Mouse (Mus musculus): ENCODE data around the gene Sec14l5. TPM values are rescaled to one million over a fixed set of nuclear protein-coding genes. Genes with fewer than 3 reads are reported as not detected.
A peak's percentile ranks its signal among the peaks of the same experiment; 100 is the strongest.
"Not testable (repeated sequence)": the region's sequence is repeated elsewhere in the genome, so short reads cannot be mapped to it uniquely, and the experiment has no call there.

The Sec14l5 gene
- polyA plus RNA-seq, 1 experiment from 2014 or later, result 0.03 TPM

GRCm38 (mm10) chr16:5212150-5212549, 65.2 kb downstream of the Sec14l5 start:
- Histone ChIP-seq H3K9ac (ENCODE audit: low read length) (no peak overlapping the region), H3K9me3 (ENCODE audit: control insufficient read depth, low read length) (no peaks in the 10 kb centered on the region), H3K4me2 (ENCODE audit: low read length) (no peak overlapping the region), H3K27me3 (ENCODE audit: control insufficient read depth, insufficient read depth, low read length) (no peaks in the 10 kb centered on the region), H3K4me1 (ENCODE audit: control insufficient read depth in 2 of 2, insufficient read depth in 2 of 2, low read length in 2 of 2) (peaks cover 0 to 3% of the 10 kb centered on the region in 2 experiments; a peak in 1 of 4 replicates), H3K4me3 (ENCODE audit: control insufficient read depth in 1 of 2, insufficient read depth in 1 of 2, low read depth in 1 of 2, low read length in 2 of 2) (no peak overlapping the region), H3K27ac (replicated peaks in 1 of 2; ENCODE audit: control insufficient read depth in 1 of 2, insufficient read depth in 1 of 2, low read depth in 2 of 2, low read length in 2 of 2) (no peak overlapping the region), H3K36me3 (ENCODE audit: control insufficient read depth, insufficient read depth, low read length) (no peaks in the 10 kb centered on the region)
- 73% methylated on average over 3 of the region's 3 CpGs for WGBS
- ATAC-seq (ENCODE audit: insufficient number of reproducible peaks, insufficient read depth, low FRiP score, low read depth), result no peak

GRCm38 (mm10) chr16:5214126-5214525, 67.2 kb downstream of the Sec14l5 start:
- Histone ChIP-seq H3K27me3 (ENCODE audit: control insufficient read depth, insufficient read depth, low read length) (no peaks in the 10 kb centered on the region), H3K4me3 (ENCODE audit: control insufficient read depth in 1 of 2, insufficient read depth in 1 of 2, low read depth in 1 of 2, low read length in 2 of 2) (no peak overlapping the region), H3K9ac (ENCODE audit: low read length) (no peak overlapping the region), H3K4me1 (ENCODE audit: control insufficient read depth in 2 of 2, insufficient read depth in 2 of 2, low read length in 2 of 2) (peaks cover 0 to 4% of the 10 kb centered on the region in 2 experiments; a peak in 1 of 4 replicates), H3K36me3 (ENCODE audit: control insufficient read depth, insufficient read depth, low read length) (no peaks in the 10 kb centered on the region), H3K4me2 (ENCODE audit: low read length) (no peak overlapping the region), H3K27ac (replicated peaks in 1 of 2; ENCODE audit: control insufficient read depth in 1 of 2, insufficient read depth in 1 of 2, low read depth in 2 of 2, low read length in 2 of 2) (no peak overlapping the region), H3K9me3 (ENCODE audit: control insufficient read depth, low read length) (no peaks in the 10 kb centered on the region)
- no peak for ATAC-seq (ENCODE audit: insufficient number of reproducible peaks, insufficient read depth, low FRiP score, low read depth)
- 81% methylated on average over 2 of the region's 2 CpGs for WGBS

- no peak for ATAC-seq (ENCODE audit: insufficient number of reproducible peaks, insufficient read depth, low FRiP score, low read depth)
- H3K4me1 ChIP-seq (ENCODE audit: control insufficient read depth in 2 of 2, insufficient read depth in 2 of 2, low read length in 2 of 2), result peaks cover 0 to 4% of the 10 kb centered on the region in 2 experiments; a peak in 2 of 4 replicates
- H3K36me3 ChIP-seq (ENCODE audit: control insufficient read depth, insufficient read depth, low read length), result no peaks in the 10 kb centered on the region
- H3K4me3 ChIP-seq (ENCODE audit: control insufficient read depth in 1 of 2, insufficient read depth in 1 of 2, low read depth in 1 of 2, low read length in 2 of 2), result no peak overlapping the region
- no peaks in the 10 kb centered on the region for H3K27me3 ChIP-seq (ENCODE audit: control insufficient read depth, insufficient read depth, low read length)
- 47% methylated on average over 6 of the region's 6 CpGs for WGBS
- H3K4me2 ChIP-seq (ENCODE audit: low read length), result no peak overlapping the region
- no peak overlapping the region for H3K9ac ChIP-seq (ENCODE audit: low read length)
- H3K9me3 ChIP-seq (ENCODE audit: control insufficient read depth, low read length), result no peaks in the 10 kb centered on the region
- no peak overlapping the region for H3K27ac ChIP-seq (replicated peaks in 1 of 2; ENCODE audit: control insufficient read depth in 1 of 2, insufficient read depth in 1 of 2, low read depth in 2 of 2, low read length in 2 of 2)
Observed at GRCm38 (mm10) chr16:5216686-5217085, 69.8 kb downstream of the Sec14l5 start.

- no peak overlapping the region for H3K4me2 ChIP-seq (ENCODE audit: low read length)
- 73% methylated on average over 5 of the region's 5 CpGs for WGBS
- H3K9me3 ChIP-seq (ENCODE audit: control insufficient read depth, low read length), result no peaks in the 10 kb centered on the region
- H3K27me3 ChIP-seq (ENCODE audit: control insufficient read depth, insufficient read depth, low read length), result no peaks in the 10 kb centered on the region
- no peaks in the 10 kb centered on the region for H3K36me3 ChIP-seq (ENCODE audit: control insufficient read depth, insufficient read depth, low read length)
- H3K9ac ChIP-seq (ENCODE audit: low read length), result no peak overlapping the region
- no peak overlapping the region for H3K27ac ChIP-seq (replicated peaks in 1 of 2; ENCODE audit: control insufficient read depth in 1 of 2, insufficient read depth in 1 of 2, low read depth in 2 of 2, low read length in 2 of 2)
- no peak overlapping the region for H3K4me3 ChIP-seq (ENCODE audit: control insufficient read depth in 1 of 2, insufficient read depth in 1 of 2, low read depth in 1 of 2, low read length in 2 of 2)
- ATAC-seq (ENCODE audit: insufficient number of reproducible peaks, insufficient read depth, low FRiP score, low read depth), result no peak
- H3K4me1 ChIP-seq (ENCODE audit: control insufficient read depth in 2 of 2, insufficient read depth in 2 of 2, low read length in 2 of 2), result peaks cover 0 to 4% of the 10 kb centered on the region in 2 experiments; a peak in 2 of 4 replicates
Observed at GRCm38 (mm10) chr16:5217341-5218133, 70.6 kb downstream of the Sec14l5 start.

- 45% methylated on average over 4 of the region's 4 CpGs for WGBS
- Histone ChIP-seq H3K36me3 (ENCODE audit: control insufficient read depth, insufficient read depth, low read length) (no peaks in the 10 kb centered on the region), H3K4me1 (ENCODE audit: control insufficient read depth in 2 of 2, insufficient read depth in 2 of 2, low read length in 2 of 2) (peaks cover 0 to 4% of the 10 kb centered on the region in 2 experiments; a peak in 2 of 4 replicates), H3K27me3 (ENCODE audit: control insufficient read depth, insufficient read depth, low read length) (no peaks in the 10 kb centered on the region), H3K4me2 (ENCODE audit: low read length) (no peak overlapping the region), H3K27ac (replicated peaks in 1 of 2; ENCODE audit: control insufficient read depth in 1 of 2, insufficient read depth in 1 of 2, low read depth in 2 of 2, low read length in 2 of 2) (no peak overlapping the region), H3K9ac (ENCODE audit: low read length) (no peak overlapping the region), H3K9me3 (ENCODE audit: control insufficient read depth, low read length) (no peaks in the 10 kb centered on the region), H3K4me3 (ENCODE audit: control insufficient read depth in 1 of 2, insufficient read depth in 1 of 2, low read depth in 1 of 2, low read length in 2 of 2) (no peak overlapping the region)
- ATAC-seq (ENCODE audit: insufficient number of reproducible peaks, insufficient read depth, low FRiP score, low read depth), result peak; percentile 6; the same call in 1 of the 2 replicates
Observed at GRCm38 (mm10) chr16:5221403-5221802, 74.5 kb downstream of the Sec14l5 start.

GRCm38 (mm10) chr16:5222140-5222539, 75.2 kb downstream of the Sec14l5 start, which contains the start of gene AU021092:
Gene AU021092 (minus strand): TSS chr16:5222299.
- no peak for ATAC-seq (ENCODE audit: insufficient number of reproducible peaks, insufficient read depth, low FRiP score, low read depth)
- Histone ChIP-seq H3K9me3 (ENCODE audit: control insufficient read depth, low read length) (no peaks in the 10 kb centered on the region), H3K36me3 (ENCODE audit: control insufficient read depth, insufficient read depth, low read length) (no peaks in the 10 kb centered on the region), H3K27ac (replicated peaks in 1 of 2; ENCODE audit: control insufficient read depth in 1 of 2, insufficient read depth in 1 of 2, low read depth in 2 of 2, low read length in 2 of 2) (no peak within 1 kb of the TSS), H3K4me1 (ENCODE audit: control insufficient read depth in 2 of 2, insufficient read depth in 2 of 2, low read length in 2 of 2) (peaks cover 0 to 1% of the 10 kb centered on the region in 2 experiments; a peak in 2 of 4 replicates), H3K27me3 (ENCODE audit: control insufficient read depth, insufficient read depth, low read length) (no peaks in the 10 kb centered on the region), H3K9ac (ENCODE audit: low read length) (no peak within 1 kb of the TSS), H3K4me2 (ENCODE audit: low read length) (no peak within 1 kb of the TSS), H3K4me3 (ENCODE audit: control insufficient read depth in 1 of 2, insufficient read depth in 1 of 2, low read depth in 1 of 2, low read length in 2 of 2) (no peak within 1 kb of the TSS)
- WGBS, result 71% methylated on average over 6 of the region's 6 CpGs

- H3K4me2 ChIP-seq (ENCODE audit: low read length); H3K9ac ChIP-seq (ENCODE audit: low read length); H3K9me3 ChIP-seq (ENCODE audit: control insufficient read depth, low read length); H3K36me3 ChIP-seq (ENCODE audit: control insufficient read depth, insufficient read depth, low read length); H3K4me1 ChIP-seq (ENCODE audit: control insufficient read depth in 2 of 2, insufficient read depth in 2 of 2, low read length in 2 of 2); H3K27me3 ChIP-seq (ENCODE audit: control insufficient read depth, insufficient read depth, low read length); ATAC-seq (ENCODE audit: insufficient number of reproducible peaks, insufficient read depth, low FRiP score, low read depth); H3K4me3 ChIP-seq (ENCODE audit: control insufficient read depth in 1 of 2, insufficient read depth in 1 of 2, low read depth in 1 of 2, low read length in 2 of 2); H3K27ac ChIP-seq (replicated peaks in 1 of 2; ENCODE audit: control insufficient read depth in 1 of 2, insufficient read depth in 1 of 2, low read depth in 2 of 2, low read length in 2 of 2): not testable (repeated sequence)
- WGBS, result 0% methylated on average over 1 of the region's 1 CpGs
Observed at GRCm38 (mm10) chr16:5226534-5226933, 79.6 kb downstream of the Sec14l5 start.

Data from heart, embryonic 14.5 days (tissue).